Mouse (Mus musculus): ENCODE measurements at regions not wholly inside any gene's neighbourhood (a gene's known extent, or its start where the extent isn't known, plus 50 kb on each side); places are given as distances from the start of the nearest gene placed in this dataset.

DNA sequence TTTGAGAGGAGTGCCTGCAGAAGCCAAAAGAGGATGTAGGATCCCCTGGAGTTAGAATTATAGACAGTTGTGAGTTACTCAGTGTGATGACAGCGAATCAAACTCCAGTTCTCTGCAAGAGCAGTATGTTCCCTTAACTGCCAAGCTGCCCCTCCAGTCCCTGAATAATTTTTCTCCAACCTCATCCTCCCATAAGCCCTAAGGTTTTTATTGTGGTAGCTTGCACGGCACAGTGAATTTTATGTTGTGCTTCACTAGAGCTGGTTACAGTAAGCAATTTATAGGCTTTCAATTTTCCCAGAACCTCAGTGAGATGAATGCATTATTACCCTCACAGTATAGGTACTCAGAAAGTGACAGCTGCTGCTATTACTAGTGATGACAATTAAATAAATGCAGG, 933.1 kb upstream of the A1bg start:
- Histone ChIP-seq H3K4me1 (ENCODE audit: control insufficient read depth, insufficient read depth, low read length) (no peaks in the 10 kb centered on the region), H3K79me2 (ENCODE audit: control insufficient read depth, insufficient read depth, low read length) (no peaks in the 10 kb centered on the region), H3K27me3 (ENCODE audit: control insufficient read depth, insufficient read depth, low read length) (no peaks in the 10 kb centered on the region), H3K36me3 (ENCODE audit: control insufficient read depth, insufficient read depth, low read length) (no peaks in the 10 kb centered on the region), H3K27ac (replicated peaks; ENCODE audit: insufficient read depth, low read depth, low read length) (no peak overlapping the region), H3K4me3 (ENCODE audit: insufficient read depth, low read depth, low read length) (no peak overlapping the region), H3K9ac (ENCODE audit: low read depth, low read length) (no peak overlapping the region)
- no peak for TF ChIP-seq CTCF (IDR thresholded peaks at IDR 0.05; ENCODE audit: low read depth, low read length)
- TF ChIP-seq POLR2A (IDR thresholded peaks at IDR 0.05; ENCODE audit: extremely low read depth, insufficient read depth, low read length) = no peak
- WGBS = 88% methylated on average over 2 of the region's 2 CpGs
- no peak for DNase-seq (ENCODE audit: extremely low read depth, low read depth, low spot score)

DNA sequence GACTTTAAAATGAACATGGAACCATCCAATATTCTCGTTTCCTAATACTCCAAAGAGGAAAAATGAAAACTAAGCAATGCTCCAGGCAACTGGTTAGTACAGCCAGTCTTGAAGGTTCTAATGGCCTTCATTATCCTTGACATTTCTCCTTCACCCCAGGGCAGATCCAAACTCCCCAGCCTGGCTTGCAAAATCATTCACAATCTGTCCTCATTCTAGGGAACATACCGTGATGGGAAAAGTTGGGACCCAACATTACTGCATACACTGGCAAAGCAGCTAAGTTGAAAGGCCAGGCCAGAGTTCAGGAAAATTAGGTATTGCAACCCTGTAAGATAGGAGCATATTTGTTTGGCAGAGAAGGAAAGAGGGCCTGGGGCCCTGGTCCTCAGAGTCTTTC, 889.9 kb upstream of the A1bg start:
- 73% methylated on average over 2 of the region's 2 CpGs for WGBS
- DNase-seq (ENCODE audit: extremely low read depth, low read depth, low spot score) = no peak
- no peak overlapping the region for H3K27ac ChIP-seq (replicated peaks; ENCODE audit: insufficient read depth, low read depth, low read length)
- no peaks in the 10 kb centered on the region for H3K36me3 ChIP-seq (ENCODE audit: control insufficient read depth, insufficient read depth, low read length)
- H3K4me3 ChIP-seq (ENCODE audit: insufficient read depth, low read depth, low read length) = no peak overlapping the region
- H3K27me3 ChIP-seq (ENCODE audit: control insufficient read depth, insufficient read depth, low read length) = no peaks in the 10 kb centered on the region
- TF ChIP-seq CTCF (IDR thresholded peaks at IDR 0.05; ENCODE audit: low read depth, low read length) (no peak), POLR2A (IDR thresholded peaks at IDR 0.05; ENCODE audit: extremely low read depth, insufficient read depth, low read length) (no peak)
- H3K4me1 ChIP-seq (ENCODE audit: control insufficient read depth, insufficient read depth, low read length) = no peaks in the 10 kb centered on the region
- H3K79me2 ChIP-seq (ENCODE audit: control insufficient read depth, insufficient read depth, low read length) = no peaks in the 10 kb centered on the region
- H3K9ac ChIP-seq (ENCODE audit: low read depth, low read length) = no peak overlapping the region

DNA sequence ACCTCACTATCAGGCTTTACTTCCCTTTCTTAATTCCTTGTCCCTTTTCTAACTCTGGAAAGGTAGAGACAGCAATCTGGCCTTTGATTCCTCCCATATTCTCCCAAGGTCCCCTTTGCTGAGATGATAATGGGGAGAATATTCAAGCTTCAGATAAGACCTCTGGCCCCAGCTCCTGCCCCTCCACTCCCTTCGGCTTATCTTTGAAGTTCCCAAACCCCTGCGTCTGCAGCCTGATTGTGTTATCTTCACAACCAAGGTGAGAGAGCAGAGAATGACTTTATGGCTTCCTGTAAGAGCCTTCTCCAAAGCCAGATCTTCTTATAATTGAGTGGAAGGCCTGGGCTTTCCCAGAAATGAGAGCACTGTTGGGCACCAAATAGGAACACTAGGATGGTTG, 882.6 kb upstream of the A1bg start:
- no peak for TF ChIP-seq POLR2A (IDR thresholded peaks at IDR 0.05; ENCODE audit: extremely low read depth, insufficient read depth, low read length)
- TF ChIP-seq CTCF (IDR thresholded peaks at IDR 0.05; ENCODE audit: low read depth, low read length) = no peak
- Histone ChIP-seq H3K4me1 (ENCODE audit: control insufficient read depth, insufficient read depth, low read length) (no peaks in the 10 kb centered on the region), H3K36me3 (ENCODE audit: control insufficient read depth, insufficient read depth, low read length) (no peaks in the 10 kb centered on the region), H3K4me3 (ENCODE audit: insufficient read depth, low read depth, low read length) (no peak overlapping the region), H3K79me2 (ENCODE audit: control insufficient read depth, insufficient read depth, low read length) (no peaks in the 10 kb centered on the region), H3K9ac (ENCODE audit: low read depth, low read length) (no peak overlapping the region), H3K27ac (replicated peaks; ENCODE audit: insufficient read depth, low read depth, low read length) (no peak overlapping the region), H3K27me3 (ENCODE audit: control insufficient read depth, insufficient read depth, low read length) (no peaks in the 10 kb centered on the region)
- WGBS = 28% methylated on average over 2 of the region's 2 CpGs
- DNase-seq (ENCODE audit: extremely low read depth, low read depth, low spot score) = no peak

DNA sequence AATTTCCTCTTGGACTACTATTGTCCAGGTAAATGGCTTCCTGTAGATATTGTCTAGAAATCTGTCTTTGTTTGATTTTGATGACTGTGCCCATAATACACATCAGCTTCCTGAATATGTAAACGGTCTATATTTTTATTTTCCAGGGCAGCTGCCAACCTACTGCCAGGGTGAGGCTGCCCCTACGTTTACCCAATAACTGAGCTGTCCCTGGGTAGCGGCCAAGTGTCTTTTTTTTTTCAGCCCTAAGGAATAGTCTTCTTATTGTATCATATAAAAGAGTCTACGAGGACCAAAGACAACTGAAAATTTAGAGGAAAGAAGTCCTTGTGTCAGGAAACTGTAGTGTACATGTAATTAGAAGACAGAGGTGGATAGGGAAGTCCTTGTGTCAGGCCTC, 877.3 kb upstream of the A1bg start:
- H3K4me3 ChIP-seq (ENCODE audit: insufficient read depth, low read depth, low read length) = no peak overlapping the region
- no peak for TF ChIP-seq POLR2A (IDR thresholded peaks at IDR 0.05; ENCODE audit: extremely low read depth, insufficient read depth, low read length)
- no peak for TF ChIP-seq CTCF (IDR thresholded peaks at IDR 0.05; ENCODE audit: low read depth, low read length)
- no peak overlapping the region for H3K9ac ChIP-seq (ENCODE audit: low read depth, low read length)
- no peak overlapping the region for H3K27ac ChIP-seq (replicated peaks; ENCODE audit: insufficient read depth, low read depth, low read length)
- H3K79me2 ChIP-seq (ENCODE audit: control insufficient read depth, insufficient read depth, low read length) = no peaks in the 10 kb centered on the region
- H3K27me3 ChIP-seq (ENCODE audit: control insufficient read depth, insufficient read depth, low read length) = no peaks in the 10 kb centered on the region
- no peaks in the 10 kb centered on the region for H3K4me1 ChIP-seq (ENCODE audit: control insufficient read depth, insufficient read depth, low read length)
- WGBS = 77% methylated on average over 4 of the region's 4 CpGs
- no peaks in the 10 kb centered on the region for H3K36me3 ChIP-seq (ENCODE audit: control insufficient read depth, insufficient read depth, low read length)
- DNase-seq (ENCODE audit: extremely low read depth, low read depth, low spot score) = no peak

DNA sequence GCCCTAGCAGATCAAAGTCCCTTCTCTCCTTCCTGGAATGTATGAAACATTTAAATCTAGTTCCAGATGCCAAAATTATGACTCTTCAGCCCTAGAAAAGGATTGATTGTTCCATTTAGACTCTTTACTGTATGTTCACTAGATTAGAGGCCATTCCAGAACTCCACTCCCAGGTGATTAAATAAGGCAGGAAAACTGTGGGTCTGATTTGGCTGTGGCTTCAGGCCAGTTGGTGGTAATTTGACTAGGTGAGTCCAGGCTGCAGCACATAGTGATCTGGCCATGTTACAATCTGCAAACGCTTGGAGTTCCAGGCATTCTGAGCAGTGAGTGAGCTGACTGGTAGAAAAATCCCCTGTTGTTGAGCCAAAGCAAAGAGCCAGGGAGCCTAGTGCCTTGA, 875.0 kb upstream of the A1bg start:
- WGBS = 66% methylated on average over 1 of the region's 1 CpGs
- H3K36me3 ChIP-seq (ENCODE audit: control insufficient read depth, insufficient read depth, low read length) = no peaks in the 10 kb centered on the region
- H3K79me2 ChIP-seq (ENCODE audit: control insufficient read depth, insufficient read depth, low read length) = no peaks in the 10 kb centered on the region
- H3K27ac ChIP-seq (replicated peaks; ENCODE audit: insufficient read depth, low read depth, low read length) = no peak overlapping the region
- no peak overlapping the region for H3K9ac ChIP-seq (ENCODE audit: low read depth, low read length)
- TF ChIP-seq CTCF (IDR thresholded peaks at IDR 0.05; ENCODE audit: low read depth, low read length) (no peak), POLR2A (IDR thresholded peaks at IDR 0.05; ENCODE audit: extremely low read depth, insufficient read depth, low read length) (no peak)
- no peaks in the 10 kb centered on the region for H3K4me1 ChIP-seq (ENCODE audit: control insufficient read depth, insufficient read depth, low read length)
- H3K27me3 ChIP-seq (ENCODE audit: control insufficient read depth, insufficient read depth, low read length) = no peaks in the 10 kb centered on the region
- DNase-seq (ENCODE audit: extremely low read depth, low read depth, low spot score) = no peak
- no peak overlapping the region for H3K4me3 ChIP-seq (ENCODE audit: insufficient read depth, low read depth, low read length)

DNA sequence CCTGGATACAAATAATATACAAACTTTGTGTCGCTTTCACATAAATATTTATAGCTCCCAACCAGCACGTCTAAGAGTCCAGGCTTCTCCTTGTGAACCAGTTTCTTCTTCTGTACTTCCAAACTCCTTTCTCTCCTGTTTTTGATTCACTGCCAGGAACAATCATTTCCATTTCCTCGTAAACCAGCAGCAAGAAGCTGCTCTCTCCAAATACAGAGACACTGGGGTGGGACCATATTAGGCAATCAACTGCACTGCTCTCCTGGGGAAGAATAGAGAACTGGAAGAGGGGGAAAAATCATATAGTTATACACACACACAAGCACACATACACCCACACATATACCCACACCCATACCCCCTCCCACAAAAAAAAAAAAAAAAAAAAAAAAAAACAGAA, 871.7 kb upstream of the A1bg start:
- no peaks in the 10 kb centered on the region for H3K79me2 ChIP-seq (ENCODE audit: control insufficient read depth, insufficient read depth, low read length)
- no peak for DNase-seq (ENCODE audit: extremely low read depth, low read depth, low spot score)
- no peak for TF ChIP-seq POLR2A (IDR thresholded peaks at IDR 0.05; ENCODE audit: extremely low read depth, insufficient read depth, low read length)
- no peak for TF ChIP-seq CTCF (IDR thresholded peaks at IDR 0.05; ENCODE audit: low read depth, low read length)
- no peak overlapping the region for H3K9ac ChIP-seq (ENCODE audit: low read depth, low read length)
- no peak overlapping the region for H3K27ac ChIP-seq (replicated peaks; ENCODE audit: insufficient read depth, low read depth, low read length)
- WGBS = 75% methylated on average over 3 of the region's 3 CpGs
- no peak overlapping the region for H3K4me3 ChIP-seq (ENCODE audit: insufficient read depth, low read depth, low read length)
- H3K36me3 ChIP-seq (ENCODE audit: control insufficient read depth, insufficient read depth, low read length) = no peaks in the 10 kb centered on the region
- no peaks in the 10 kb centered on the region for H3K27me3 ChIP-seq (ENCODE audit: control insufficient read depth, insufficient read depth, low read length)
- H3K4me1 ChIP-seq (ENCODE audit: control insufficient read depth, insufficient read depth, low read length) = no peaks in the 10 kb centered on the region

Measured in liver, adult 2 months (tissue).